Mouse (Mus musculus) CH12.LX (cell line): ENCODE data around the gene Lman2. TPM values are rescaled to one million over a fixed set of nuclear protein-coding genes. Genes with fewer than 3 reads are reported as not detected.

ENCODE experiments used
- DNase-seq: peaks from one replicate; pipeline ENCODE4 v3.0.0-alpha.2; 2013; ENCODE audit errors: extremely low read depth
- H3K27ac ChIP-seq: 2 replicates; pipeline ENCODE4 v1.5.1; 2012; ENCODE audit warnings: low read depth, mild to moderate bottlenecking, control low read depth, moderate library complexity; ENCODE audit not compliant: insufficient read depth
- H3K27me3 ChIP-seq: replicated peaks from 2 replicates; pipeline ENCODE3; 2012; ENCODE audit warnings: inconsistent platforms
- H3K36me3 ChIP-seq, 2 experiments: replicated peaks in 1 of 2; 2 replicates each; pipeline versions ENCODE3 to v1.6.1; 2012; ENCODE audit warnings: inconsistent platforms in 1 of 2, low read length in 1 of 2, mild to moderate bottlenecking in 1 of 2, mixed read lengths in 1 of 2, moderate library complexity in 1 of 2; ENCODE audit not compliant: control insufficient read depth in 1 of 2, insufficient read depth in 1 of 2
- H3K4me1 ChIP-seq, 2 experiments: 2 replicates each; pipeline ENCODE4 v1.6.1; 2012; ENCODE audit warnings: inconsistent platforms in 1 of 2, moderate library complexity in 1 of 2; ENCODE audit not compliant: insufficient read depth in 2 of 2, control insufficient read depth in 1 of 2
- H3K4me2 ChIP-seq: 2 replicates; pipeline ENCODE4 v1.6.1; 2012; ENCODE audit warnings: low read depth, mild to moderate bottlenecking, control low read depth; ENCODE audit not compliant: poor library complexity, insufficient read depth, severe bottlenecking
- H3K4me3 ChIP-seq, 3 experiments: fragments of 150-350 bp in 1 of 3; sonication (generic) in 1 of 3; replicated peaks in 1 of 3; 2 replicates each; pipeline versions ENCODE3 to v1.5.1; 2011 to 2012; ENCODE audit warnings: low read depth in 2 of 3, low read length in 2 of 3, mild to moderate bottlenecking in 2 of 3, moderate library complexity in 2 of 3, control low read depth in 1 of 3, improper control_type of control experiment in 1 of 3, inconsistent platforms in 1 of 3, mixed read lengths in 1 of 3; ENCODE audit not compliant: poor library complexity in 1 of 3
- H3K79me2 ChIP-seq: replicated peaks from 2 replicates; pipeline ENCODE4 v1.6.1; 2012; ENCODE audit warnings: mild to moderate bottlenecking, moderate library complexity; ENCODE audit not compliant: control insufficient read depth, poor library complexity, insufficient read depth, severe bottlenecking; ENCODE audit errors: extremely low read depth
- H3K9ac ChIP-seq: 2 replicates; pipeline ENCODE4 v1.6.1; 2012; ENCODE audit warnings: low read depth, mild to moderate bottlenecking, control low read depth, moderate library complexity; ENCODE audit not compliant: insufficient read depth
- H3K9me3 ChIP-seq: replicated peaks from 2 replicates; pipeline ENCODE3; 2012; ENCODE audit warnings: low read length, inconsistent platforms, mixed read lengths
- BHLHE40 ChIP-seq: IDR thresholded peaks from 2 replicates; pipeline ENCODE4 v1.6.1; 2011; ENCODE audit warnings: mild to moderate bottlenecking, low read depth, low read length, improper control_type of control experiment
- CHD2 ChIP-seq: IDR thresholded peaks from 2 replicates; pipeline ENCODE4 v1.6.1; 2011; ENCODE audit warnings: low read length, improper control_type of control experiment
- CTCF ChIP-seq, 2 experiments: IDR thresholded peaks in 1 of 2; conservative IDR thresholded peaks in 1 of 2; 2 replicates each; pipeline ENCODE4 v1.5.1; 2011 to 2012; ENCODE audit warnings: low read depth in 2 of 2, low read length in 2 of 2, improper control_type of control experiment in 1 of 2, inconsistent platforms in 1 of 2, mild to moderate bottlenecking in 1 of 2, moderate library complexity in 1 of 2
- E2F4 ChIP-seq: IDR thresholded peaks from 2 replicates; pipeline ENCODE4 v1.6.1; 2011; ENCODE audit warnings: low read depth, low read length, improper control_type of control experiment; ENCODE audit not compliant: insufficient replicate concordance
- ELF1 ChIP-seq: IDR thresholded peaks from 2 replicates; pipeline ENCODE4 v1.6.1; 2014; ENCODE audit warnings: low read depth, mild to moderate bottlenecking, inconsistent platforms, low read length, improper control_type of control experiment
- HCFC1 ChIP-seq: IDR thresholded peaks from 2 replicates; pipeline ENCODE4 v1.6.1; 2012; ENCODE audit warnings: low read depth, mild to moderate bottlenecking, inconsistent platforms, low read length, improper control_type of control experiment
- JUN ChIP-seq: IDR thresholded peaks from 2 replicates; pipeline ENCODE4 v1.6.1; 2011; ENCODE audit warnings: low read depth, mild to moderate bottlenecking, low read length, improper control_type of control experiment, moderate library complexity; ENCODE audit not compliant: insufficient read depth
- MAFK ChIP-seq: IDR thresholded peaks from 2 replicates; pipeline ENCODE4 v1.6.1; 2011; ENCODE audit warnings: low read length, improper control_type of control experiment; ENCODE audit not compliant: insufficient replicate concordance
- MXI1 ChIP-seq: IDR thresholded peaks from 2 replicates; pipeline ENCODE4 v1.6.1; 2011; ENCODE audit warnings: mild to moderate bottlenecking, low read depth, low read length, improper control_type of control experiment
- NELFE ChIP-seq: IDR thresholded peaks from 2 replicates; pipeline ENCODE4 v1.6.1; 2011; ENCODE audit warnings: low read depth, low read length, improper control_type of control experiment
- RCOR1 ChIP-seq: conservative IDR thresholded peaks from 2 replicates; pipeline ENCODE4 v1.6.1; 2012; ENCODE audit warnings: low read depth, mild to moderate bottlenecking, inconsistent platforms, low read length, improper control_type of control experiment
- SIN3A ChIP-seq: IDR thresholded peaks from 2 replicates; pipeline ENCODE4 v1.6.1; 2012; ENCODE audit warnings: low read length, improper control_type of control experiment, inconsistent platforms
- TBP ChIP-seq: conservative IDR thresholded peaks from 2 replicates; pipeline ENCODE4 v1.6.1; 2011; ENCODE audit warnings: low read depth, low read length, improper control_type of control experiment
- TCF12 ChIP-seq: IDR thresholded peaks from 2 replicates; pipeline ENCODE4 v1.6.1; 2014; ENCODE audit warnings: low read depth, mild to moderate bottlenecking, inconsistent platforms, low read length, improper control_type of control experiment
- UBTF ChIP-seq: IDR thresholded peaks from 2 replicates; pipeline ENCODE4 v1.6.1; 2012; ENCODE audit warnings: low read depth, mild to moderate bottlenecking, inconsistent platforms, low read length, improper control_type of control experiment, moderate library complexity
- USF1 ChIP-seq: IDR thresholded peaks from 2 replicates; pipeline ENCODE4 v1.6.1; 2014; ENCODE audit warnings: low read depth, mild to moderate bottlenecking, inconsistent platforms, low read length, improper control_type of control experiment
- ZC3H11A ChIP-seq: IDR thresholded peaks from 2 replicates; pipeline ENCODE4 v1.6.1; 2012; ENCODE audit warnings: low read depth, mild to moderate bottlenecking, inconsistent platforms, low read length, improper control_type of control experiment
- dilution Hi-C: fragments of 300-500 bp; cut with MboI; formaldehyde crosslinking; loops from 2 replicates; pipeline ENCODE4 v1.14.3; 2020; ENCODE audit warnings: low sequenced_read_pairs; ENCODE audit not compliant: extremely low pct_unique_long_range_greater_than_20kb, extremely low pct_ligation_motif_present
- in situ Hi-C: fragments of 300-500 bp; cut with MboI; formaldehyde crosslinking; loops from 3 replicates; pipeline ENCODE4 v1.14.3; 2019; ENCODE audit warnings: low sequenced_read_pairs, low pct_ligation_motif_present, low pct_unique_long_range_greater_than_20kb, mixed read lengths
- polyA plus RNA-seq: library from polyadenylated mRNA; unstranded; fragments of >175 nt; gene quantifications from 2 replicates; pipeline ENCODE4 v1.2.1, GENCODE M21; 2012; ENCODE audit warnings: low read depth; ENCODE audit not compliant: insufficient read length
- total RNA-seq, 2 experiments: library from RNA; depleted of rRNA; stranded (reverse); fragments of 300-350 nt in 1 of 2; fragments of >200 nt in 1 of 2; gene quantifications; 2 replicates each; pipeline ENCODE4 v1.2.3; 2012 to 2014

Gene Lman2
- total and polyA plus RNA-seq, 3 experiments, result 94.6 to 174 (median 126) TPM

GRCm38 (mm10) chr13:55403266-55403665 lies 40.7 kb upstream of the Lman2 start:
- no peaks in the 10 kb centered on the region for H3K79me2 ChIP-seq
- H3K4me3 ChIP-seq, result no peak overlapping the region
- no peak overlapping the region for H3K9ac ChIP-seq
- H3K36me3 ChIP-seq, result no peaks in the 10 kb centered on the region
- no peak overlapping the region for H3K4me2 ChIP-seq
- H3K4me1 ChIP-seq, result peaks cover 9 to 31% of the 10 kb centered on the region in 2 experiments
- no peaks in the 10 kb centered on the region for H3K9me3 ChIP-seq
- dilution Hi-C loops, result no loop called here
- no peak for DNase-seq
- peaks cover 63% of the 10 kb centered on the region for H3K27me3 ChIP-seq
- in situ Hi-C loops, result no loop called here
- no peak for TF ChIP-seq JUN
- TF ChIP-seq BHLHE40, result no peak
- TF ChIP-seq RCOR1, result no peak
- TF ChIP-seq MXI1, result no peak
- TF ChIP-seq UBTF, result no peak
- no peak for TF ChIP-seq ZC3H11A
- no peak for TF ChIP-seq HCFC1
- no peak for TF ChIP-seq CTCF (conservative IDR thresholded peaks at IDR 0.05 in 1 of 2, IDR thresholded peaks at IDR 0.05 in 1 of 2; ENCODE audit: low read depth in 2 of 2, low read length in 2 of 2)
- TF ChIP-seq NELFE, result no peak
- TF ChIP-seq TBP, result no peak
- TF ChIP-seq USF1, result no peak
- no peak for TF ChIP-seq CHD2
- TF ChIP-seq MAFK, result no peak
- TF ChIP-seq E2F4, result no peak
- no peak for TF ChIP-seq TCF12
- no peak overlapping the region for H3K27ac ChIP-seq

GRCm38 (mm10) chr13:55400039-55400346 lies 37.4 kb upstream of the Lman2 start:
- no peaks in the 10 kb centered on the region for H3K9me3 ChIP-seq
- no peak overlapping the region for H3K4me2 ChIP-seq
- in situ Hi-C loops, result no loop called here
- DNase-seq, result no peak
- H3K27ac ChIP-seq, result no peak overlapping the region
- no peak overlapping the region for H3K9ac ChIP-seq
- dilution Hi-C loops, result no loop called here
- H3K36me3 ChIP-seq, result no peaks in the 10 kb centered on the region
- peaks cover 6 to 20% of the 10 kb centered on the region in 2 experiments for H3K4me1 ChIP-seq
- no peaks in the 10 kb centered on the region for H3K79me2 ChIP-seq
- peaks cover 56% of the 10 kb centered on the region for H3K27me3 ChIP-seq
- H3K4me3 ChIP-seq, result no peak overlapping the region
- TF ChIP-seq SIN3A (no peak), USF1 (no peak), TCF12 (no peak), ELF1 (no peak), E2F4 (no peak)
